Mouse (Mus musculus): ENCODE measurements around the gene Ccdc169.
"Not testable (repeated sequence)": the region's sequence is repeated elsewhere in the genome, so short reads cannot be mapped to it uniquely, and the experiment has no call there.

Gene Ccdc169

GRCm38 (mm10) chr3:55191668-55192067 is 54.5 kb downstream of the Ccdc169 start:
- in situ Hi-C loops (cut with MboI; ENCODE audit: unreplicated experiment in 2 of 2) = no loop called here

DNA sequence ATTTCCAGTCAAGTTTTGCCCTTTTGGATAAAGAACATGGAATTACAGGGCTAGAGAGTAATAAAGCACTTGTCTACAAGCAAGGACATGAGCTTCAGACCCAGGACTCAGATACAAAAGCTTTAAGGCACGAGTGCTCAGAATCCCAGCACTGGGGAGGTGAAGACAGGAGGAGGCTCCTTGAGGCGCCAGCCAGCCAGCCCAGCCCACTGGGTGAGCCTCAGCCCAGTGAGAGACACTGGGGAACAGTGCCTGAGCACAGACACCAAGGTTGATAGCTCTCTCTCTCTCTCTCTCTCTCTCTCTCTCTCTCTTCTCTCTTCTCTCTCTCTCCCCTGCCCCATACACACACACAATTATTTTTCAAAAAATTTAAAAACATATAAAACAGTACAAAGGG is 56.2 kb downstream of the Ccdc169 start:
- in situ Hi-C loops (cut with MboI; ENCODE audit: unreplicated experiment in 2 of 2) = no loop called here

- in situ Hi-C loops (cut with MboI; ENCODE audit: unreplicated experiment in 2 of 2) = no loop called here
These were observed 57.7 kb downstream of the Ccdc169 start for GRCm38 (mm10) chr3:55194792-55195191.

GRCm38 (mm10) chr3:55195581-55196327 is 58.6 kb downstream of the Ccdc169 start:
- in situ Hi-C loops (cut with MboI; ENCODE audit: unreplicated experiment in 2 of 2) = no loop called here

DNA sequence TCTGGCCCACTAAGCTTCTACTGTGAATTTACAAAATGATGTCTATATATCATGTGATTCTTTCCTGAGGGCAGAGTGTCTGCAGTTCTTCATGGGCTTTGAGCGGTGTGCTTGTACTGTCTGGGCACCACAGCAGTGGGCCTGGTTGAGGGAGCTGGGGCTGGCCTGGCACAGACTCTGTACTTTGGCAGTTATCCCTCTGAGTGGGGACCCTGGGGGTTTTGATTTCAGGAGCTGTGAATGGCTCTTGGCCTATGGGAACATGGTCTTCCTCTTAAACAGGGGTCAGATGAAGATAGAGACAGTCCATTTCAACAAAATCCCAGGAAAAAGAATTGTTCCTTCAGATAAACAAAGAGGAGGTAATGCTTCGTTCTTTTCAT is 59.2 kb downstream of the Ccdc169 start:
- in situ Hi-C loops (cut with MboI; ENCODE audit: unreplicated experiment in 2 of 2) = no loop called here

DNA sequence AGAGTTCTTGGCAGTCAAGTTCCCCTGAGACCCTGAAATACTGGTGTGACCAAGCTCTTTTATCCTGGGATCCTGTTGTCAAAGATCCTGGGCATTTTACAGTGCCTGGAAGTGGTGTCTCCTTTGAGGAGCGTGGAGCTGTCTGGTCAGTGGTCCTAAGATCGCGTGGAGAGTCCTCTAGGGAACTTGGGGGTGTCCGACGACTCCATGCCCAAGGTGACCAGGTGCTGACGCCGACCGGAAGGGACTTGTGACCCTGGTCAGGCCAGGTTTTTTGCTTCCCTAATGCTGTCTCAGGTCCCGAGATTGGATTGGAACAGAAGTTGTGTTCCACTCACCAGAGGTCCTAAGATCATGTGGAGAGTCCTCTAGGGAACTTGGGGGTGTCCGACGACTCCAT is 66.5 kb downstream of the Ccdc169 start:
- in situ Hi-C loops (cut with MboI; ENCODE audit: unreplicated experiment in 2 of 2) = not testable (repeated sequence)

DNA sequence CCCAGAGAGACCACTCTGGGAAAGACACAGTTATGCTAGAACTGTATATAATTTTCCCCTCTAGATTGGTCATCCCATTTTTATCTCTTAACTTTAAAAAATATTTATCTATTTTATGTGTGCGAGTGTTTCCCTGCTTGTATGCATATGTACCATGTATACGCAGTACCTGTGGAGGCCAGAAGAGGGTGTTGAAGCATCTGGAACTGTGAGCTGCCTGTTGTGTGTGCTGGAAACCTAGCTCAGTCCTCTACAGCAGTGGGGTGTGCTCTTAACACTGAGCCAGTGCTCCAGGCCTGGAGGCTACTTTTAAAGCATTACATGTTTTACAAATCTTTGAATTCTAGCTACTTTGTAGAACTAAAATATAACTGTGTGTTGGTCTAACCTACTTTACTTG is 69.3 kb downstream of the Ccdc169 start:
- in situ Hi-C loops (cut with MboI; ENCODE audit: unreplicated experiment in 2 of 2) = no loop called here

GRCm38 (mm10) chr3:55207665-55208064 is 70.5 kb downstream of the Ccdc169 start:
- in situ Hi-C loops (cut with MboI; ENCODE audit: unreplicated experiment in 2 of 2) = no loop called here

GRCm38 (mm10) chr3:55212254-55212653 is 75.1 kb downstream of the Ccdc169 start:
- in situ Hi-C loops (cut with MboI; ENCODE audit: unreplicated experiment in 2 of 2) = no loop called here

DNA sequence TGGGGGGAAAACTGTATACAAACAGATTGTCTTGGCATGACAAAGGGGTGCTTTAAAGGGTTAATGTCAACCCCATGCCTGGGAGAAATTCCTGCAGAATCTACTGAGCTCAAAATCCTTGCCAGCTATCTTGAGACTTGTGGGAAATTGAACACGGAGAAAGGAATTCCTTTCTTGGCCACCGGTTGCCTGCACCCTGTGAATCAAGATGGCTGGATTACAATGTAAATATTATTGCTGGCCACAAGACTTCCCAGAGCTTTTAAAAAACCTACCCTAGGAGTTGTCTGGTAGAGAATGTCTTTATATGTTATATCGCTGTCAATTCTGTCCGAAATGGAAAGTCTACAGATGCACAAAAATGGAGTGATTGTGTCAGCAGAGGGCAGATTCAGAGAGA is 76.6 kb downstream of the Ccdc169 start:
- in situ Hi-C loops (cut with MboI; ENCODE audit: unreplicated experiment in 2 of 2) = no loop called here

- in situ Hi-C loops (cut with MboI; ENCODE audit: unreplicated experiment in 2 of 2) = no loop called here
These were observed 77.3 kb downstream of the Ccdc169 start for GRCm38 (mm10) chr3:55214413-55214812.

GRCm38 (mm10) chr3:55222502-55222901 is 85.4 kb downstream of the Ccdc169 start:
- in situ Hi-C loops (cut with MboI; ENCODE audit: unreplicated experiment in 2 of 2) = no loop called here

Data from v-Abl transformed pro-B cells (cell line).